Mouse (Mus musculus) embryo, embryonic 9.5 days (tissue): ENCODE measurements around the gene Top3a.

Experiments
- DNase-seq: peaks from one replicate; pipeline ENCODE4 v3.0.0-alpha.2; 2017; ENCODE audit errors: extremely low spot score

Gene Top3a

GRCm38 (mm10) chr11:60774841-60775240 is 2.3 kb downstream of the Top3a start:
- no peak for DNase-seq

- DNase-seq: no peak
Measured at GRCm38 (mm10) chr11:60774158-60774689, 2.9 kb downstream of the Top3a start.

GRCm38 (mm10) chr11:60772161-60772560 is 5.0 kb downstream of the Top3a start:
- no peak for DNase-seq

- DNase-seq: no peak
Measured at GRCm38 (mm10) chr11:60770776-60771175, 6.4 kb downstream of the Top3a start.

GRCm38 (mm10) chr11:60769322-60769721 is 7.8 kb downstream of the Top3a start:
- no peak for DNase-seq

GRCm38 (mm10) chr11:60766969-60767368 is 10.2 kb downstream of the Top3a start:
- DNase-seq: no peak

GRCm38 (mm10) chr11:60761681-60762080 is 15.5 kb downstream of the Top3a start:
- no peak for DNase-seq

- DNase-seq: no peak
Measured at GRCm38 (mm10) chr11:60755570-60755969, 21.6 kb downstream of the Top3a start.

GRCm38 (mm10) chr11:60740321-60740720 is 36.8 kb downstream of the Top3a start:
- DNase-seq: no peak

GRCm38 (mm10) chr11:60737450-60737849 is 39.7 kb downstream of the Top3a start:
- DNase-seq: no peak

GRCm38 (mm10) chr11:60736491-60736890 is 40.7 kb downstream of the Top3a start:
- DNase-seq: no peak

- DNase-seq: no peak
Measured at GRCm38 (mm10) chr11:60735191-60735590, 42.0 kb downstream of the Top3a start.

GRCm38 (mm10) chr11:60734206-60734605 is 43.0 kb downstream of the Top3a start:
- no peak for DNase-seq

GRCm38 (mm10) chr11:60731251-60731650 is 45.9 kb downstream of the Top3a start:
- DNase-seq: no peak

- DNase-seq: no peak
Measured at GRCm38 (mm10) chr11:60730169-60730568, 47.0 kb downstream of the Top3a start.

- DNase-seq: no peak
Measured at GRCm38 (mm10) chr11:60729217-60729641, 47.9 kb downstream of the Top3a start.

- DNase-seq: peak; percentile 91
Measured at GRCm38 (mm10) chr11:60728260-60728761, 48.9 kb downstream of the Top3a start, which contains the start of gene Mief2. Gene Mief2, plus strand, starts transcription at chr11:60728398.

GRCm38 (mm10) chr11:60727392-60728140 is 49.6 kb downstream of the Top3a start:
- DNase-seq: no peak

- DNase-seq: peak; percentile 84
Measured at GRCm38 (mm10) chr11:60726601-60727391, 50.4 kb downstream of the Top3a start, which contains the start of gene Flii. Gene Flii, minus strand, starts transcription at chr11:60727263.

- DNase-seq: no peak
Measured at GRCm38 (mm10) chr11:60719263-60719662, 57.9 kb downstream of the Top3a start.

GRCm38 (mm10) chr11:60715833-60716232 is 61.3 kb downstream of the Top3a start:
- DNase-seq: no peak

- DNase-seq: no peak
Measured at GRCm38 (mm10) chr11:60712639-60713255, 64.4 kb downstream of the Top3a start.
